Mouse (Mus musculus) myocyte (in vitro differentiated cells): ENCODE measurements around the gene Ccl8. TPM values are rescaled to one million over a fixed set of nuclear protein-coding genes. Genes with fewer than 3 reads are reported as not detected.
A peak's percentile ranks its signal among the peaks of the same experiment; 100 is the strongest.

ENCODE experiments used
- H3K27me3 ChIP-seq: one replicate; pipeline ENCODE4 v1.6.1; 2011; ENCODE audit not compliant: control insufficient read depth, insufficient read depth, insufficient read length
- H3K36me3 ChIP-seq: one replicate; pipeline ENCODE4 v1.6.1; 2011; ENCODE audit not compliant: control insufficient read depth, insufficient read depth
- H3K4me2 ChIP-seq: one replicate; pipeline ENCODE4 v1.6.1; 2011; ENCODE audit warnings: low read depth, control low read depth
- H3K4me3 ChIP-seq: one replicate; pipeline ENCODE4 v1.5.1; 2011; ENCODE audit warnings: mild to moderate bottlenecking, control low read depth, moderate library complexity
- H3K79me2 ChIP-seq: one replicate; pipeline ENCODE4 v1.6.1; 2011; ENCODE audit not compliant: control insufficient read depth, insufficient read depth
- H3ac ChIP-seq: one replicate; pipeline ENCODE4 v1.6.1; 2011; ENCODE audit not compliant: control insufficient read depth, insufficient read length
- CEBPB ChIP-seq: IDR thresholded peaks from 2 replicates; pipeline ENCODE4 v1.6.1; 2011; ENCODE audit warnings: mild to moderate bottlenecking, moderate library complexity; ENCODE audit not compliant: poor library complexity, insufficient read depth, severe bottlenecking
- E2F4 ChIP-seq: IDR thresholded peaks from one replicate; pipeline ENCODE4 v1.6.1; 2011; ENCODE audit warnings: mild to moderate bottlenecking, control low read depth, moderate library complexity; ENCODE audit not compliant: insufficient read depth
- MAX ChIP-seq: IDR thresholded peaks from one replicate; pipeline ENCODE4 v1.6.1; 2011; ENCODE audit warnings: low read depth, mild to moderate bottlenecking, control low read depth
- MYOD1 ChIP-seq, 3 experiments: IDR thresholded peaks; one replicate each; pipeline ENCODE4 v1.6.1; 2011; ENCODE audit warnings: control low read depth in 2 of 3, low read depth in 2 of 3, mild to moderate bottlenecking in 2 of 3, moderate library complexity in 1 of 3; ENCODE audit not compliant: insufficient read length in 2 of 3, control insufficient read depth in 1 of 3
- MYOG ChIP-seq, 3 experiments: IDR thresholded peaks; one replicate each; pipeline ENCODE4 v1.6.1; 2011; ENCODE audit warnings: control low read depth in 2 of 3, low read depth in 2 of 3, mild to moderate bottlenecking in 2 of 3; ENCODE audit not compliant: insufficient read length in 2 of 3, control insufficient read depth in 1 of 3, insufficient read depth in 1 of 3
- POLR2A ChIP-seq: IDR thresholded peaks from one replicate; pipeline ENCODE4 v1.6.1; 2011; ENCODE audit warnings: low read depth, mild to moderate bottlenecking, control low read depth, moderate library complexity; ENCODE audit not compliant: insufficient read length
- POLR2AphosphoS2 ChIP-seq: IDR thresholded peaks from one replicate; pipeline ENCODE4 v1.6.1; 2011; ENCODE audit warnings: low read depth, control low read depth; ENCODE audit not compliant: insufficient read length
- REST ChIP-seq: IDR thresholded peaks from one replicate; pipeline ENCODE4 v1.6.1; 2011; ENCODE audit warnings: mild to moderate bottlenecking, control low read depth, moderate library complexity; ENCODE audit not compliant: insufficient read depth, insufficient read length
- SRF ChIP-seq: IDR thresholded peaks from one replicate; pipeline ENCODE4 v1.6.1; 2011; ENCODE audit warnings: low read depth; ENCODE audit not compliant: control insufficient read depth, insufficient read length
- TCF12 ChIP-seq: IDR thresholded peaks from one replicate; pipeline ENCODE4 v1.6.1; 2011; ENCODE audit warnings: mild to moderate bottlenecking, control low read depth; ENCODE audit not compliant: poor library complexity, insufficient read depth, severe bottlenecking
- TCF3 ChIP-seq: IDR thresholded peaks from one replicate; pipeline ENCODE4 v1.6.1; 2011; ENCODE audit warnings: low read depth, control low read depth; ENCODE audit not compliant: insufficient read length
- USF1 ChIP-seq: IDR thresholded peaks from one replicate; pipeline ENCODE4 v1.6.1; 2011; ENCODE audit warnings: low read depth, mild to moderate bottlenecking, control low read depth, moderate library complexity
- polyA plus RNA-seq: library from polyadenylated mRNA; unstranded; fragments of >200 nt; fragmentation: generic; extraction: Trizol; gene quantifications from one replicate; pipeline ENCODE4 v1.2.1, GENCODE M21; 2012; ENCODE audit warnings: missing spikeins

Ccl8 gene
- polyA plus RNA-seq, 1 experiment, result 1.3 TPM

DNA sequence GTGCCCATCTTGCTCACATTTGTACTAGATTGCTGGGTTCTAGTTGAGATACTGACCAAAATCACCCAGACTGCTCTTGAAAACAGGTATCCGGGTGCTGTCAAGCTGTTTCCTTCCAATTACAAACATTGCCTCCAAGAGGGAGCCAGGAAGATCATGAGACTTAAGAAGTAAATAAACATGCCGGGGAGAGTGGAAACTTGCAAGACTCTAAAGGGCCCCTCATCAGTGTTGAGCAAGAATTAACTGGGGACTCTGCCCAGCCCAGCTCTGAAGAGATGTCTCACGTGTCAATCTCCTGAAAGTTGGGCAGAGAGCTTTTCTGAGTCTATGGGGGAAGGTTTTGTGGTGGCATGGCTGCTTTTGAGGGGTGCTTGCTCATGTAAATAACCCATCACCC is 38.0 kb upstream of the Ccl8 start:
- no peaks in the 10 kb centered on the region for H3K79me2 ChIP-seq
- H3K4me3 ChIP-seq, result no peak overlapping the region
- no peak overlapping the region for H3K4me2 ChIP-seq
- no peaks in the 10 kb centered on the region for H3K27me3 ChIP-seq
- H3K36me3 ChIP-seq, result no peaks in the 10 kb centered on the region
- no peak overlapping the region for H3ac ChIP-seq
- TF ChIP-seq MYOD1 (IDR thresholded peaks at IDR 0.05; ENCODE audit: control insufficient read depth in 1 of 3, insufficient read length in 2 of 3, low read depth in 2 of 3) (no peak), CEBPB (no peak), MAX (no peak), MYOG (IDR thresholded peaks at IDR 0.05; ENCODE audit: control insufficient read depth in 1 of 3, insufficient read depth in 1 of 3, insufficient read length in 2 of 3, low read depth in 2 of 3) (no peak), POLR2AphosphoS2 (no peak), TCF12 (no peak), TCF3 (no peak), REST (no peak)

DNA sequence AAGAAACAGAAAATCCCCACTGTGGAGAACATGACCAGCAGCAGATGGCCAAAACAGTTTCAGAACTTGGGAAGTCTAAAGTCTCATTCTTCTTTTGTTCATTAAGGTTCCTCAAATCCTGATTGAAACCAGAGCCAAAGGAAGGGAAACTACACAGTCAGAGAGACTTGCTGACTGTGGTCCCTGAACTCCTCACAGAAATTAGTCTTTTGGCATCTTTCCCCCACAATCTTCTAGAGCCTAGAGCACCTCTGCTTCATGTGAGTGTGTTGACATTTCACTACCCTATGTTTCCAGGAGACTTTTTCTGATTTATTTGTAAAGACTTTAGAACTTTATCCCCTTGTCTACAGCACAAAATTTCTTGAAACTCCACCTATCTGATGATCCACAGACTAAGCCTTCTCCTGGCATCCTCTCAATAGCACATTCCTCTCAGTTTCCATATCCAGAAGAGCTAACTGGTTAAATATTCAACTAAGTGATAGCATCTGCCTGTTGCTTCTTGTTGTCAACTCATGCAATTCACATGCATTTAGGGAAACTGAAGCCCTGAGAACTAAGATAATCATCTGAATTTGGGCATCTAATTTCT is 36.8 kb upstream of the Ccl8 start:
- H3K79me2 ChIP-seq, result no peaks in the 10 kb centered on the region
- no peaks in the 10 kb centered on the region for H3K36me3 ChIP-seq

DNA sequence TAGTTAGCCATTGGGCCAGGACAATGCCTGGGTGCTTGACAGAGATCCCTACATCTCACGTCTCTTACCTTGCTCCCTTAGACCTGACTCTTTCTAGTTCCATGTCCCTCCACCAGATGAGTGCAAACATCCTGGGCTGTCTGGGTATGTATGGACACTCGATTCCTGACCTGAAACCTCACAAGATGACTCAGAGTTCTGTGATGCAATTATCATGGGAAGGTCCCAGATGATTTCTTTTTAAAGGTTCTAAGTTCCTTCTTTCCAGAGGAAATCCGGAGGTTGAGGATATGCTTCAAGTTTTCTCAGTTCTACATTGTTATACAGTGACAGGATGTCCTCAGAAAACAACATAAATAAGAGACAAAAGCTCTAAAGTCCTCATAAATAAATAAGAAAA is 34.1 kb upstream of the Ccl8 start:
- no peaks in the 10 kb centered on the region for H3K36me3 ChIP-seq
- H3K27me3 ChIP-seq, result no peaks in the 10 kb centered on the region
- no peaks in the 10 kb centered on the region for H3K79me2 ChIP-seq
- no peak overlapping the region for H3ac ChIP-seq
- TF ChIP-seq MAX (no peak), E2F4 (no peak), MYOD1 (IDR thresholded peaks at IDR 0.05; ENCODE audit: control insufficient read depth in 1 of 3, insufficient read length in 2 of 3, low read depth in 2 of 3) (no peak), MYOG (IDR thresholded peaks at IDR 0.05; ENCODE audit: control insufficient read depth in 1 of 3, insufficient read depth in 1 of 3, insufficient read length in 2 of 3, low read depth in 2 of 3) (no peak), TCF12 (no peak), POLR2A (no peak), CEBPB (peak; percentile 66; the same call in 1 of the 2 replicates), SRF (no peak)
- H3K4me2 ChIP-seq, result no peak overlapping the region
- H3K4me3 ChIP-seq, result no peak overlapping the region

More for the DNA sequence above, 36.8 kb upstream of the Ccl8 start:
- Histone ChIP-seq H3K27me3 (no peaks in the 10 kb centered on the region), H3ac (no peak overlapping the region), H3K4me2 (no peak overlapping the region), H3K4me3 (no peak overlapping the region)
- no peak for TF ChIP-seq POLR2AphosphoS2
- no peak for TF ChIP-seq POLR2A
- TF ChIP-seq MYOD1 (IDR thresholded peaks at IDR 0.05; ENCODE audit: control insufficient read depth in 1 of 3, insufficient read length in 2 of 3, low read depth in 2 of 3), result no peak
- TF ChIP-seq SRF, result no peak
- TF ChIP-seq TCF12, result no peak
- no peak for TF ChIP-seq MAX
- TF ChIP-seq REST, result no peak
- no peak for TF ChIP-seq CEBPB
- TF ChIP-seq USF1, result no peak
- TF ChIP-seq TCF3, result no peak
- TF ChIP-seq MYOG (IDR thresholded peaks at IDR 0.05; ENCODE audit: control insufficient read depth in 1 of 3, insufficient read depth in 1 of 3, insufficient read length in 2 of 3, low read depth in 2 of 3), result no peak

DNA sequence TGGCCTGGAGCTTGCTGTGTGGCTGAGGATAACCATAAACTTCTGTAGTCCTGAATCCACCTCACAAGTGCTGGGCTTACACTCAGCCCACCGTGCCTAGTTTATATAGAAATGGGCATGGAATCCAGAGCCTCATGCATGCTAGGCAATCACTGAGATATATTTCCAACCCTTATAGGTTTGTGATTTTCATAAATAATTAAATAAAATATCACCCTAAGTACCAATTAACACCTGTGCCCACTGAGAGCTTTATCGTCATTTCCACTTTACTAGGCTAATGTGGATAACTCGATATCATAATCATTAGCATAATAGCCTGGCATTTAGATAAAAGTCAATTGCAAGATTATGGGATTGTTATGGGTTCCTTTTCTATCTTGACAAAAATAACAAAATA is 30.6 kb upstream of the Ccl8 start:
- Histone ChIP-seq H3K36me3 (no peaks in the 10 kb centered on the region), H3K79me2 (no peaks in the 10 kb centered on the region), H3K4me3 (no peak overlapping the region), H3ac (no peak overlapping the region), H3K27me3 (no peaks in the 10 kb centered on the region), H3K4me2 (no peak overlapping the region)
- TF ChIP-seq MYOD1 (IDR thresholded peaks at IDR 0.05; ENCODE audit: control insufficient read depth in 1 of 3, insufficient read length in 2 of 3, low read depth in 2 of 3) (no peak), POLR2AphosphoS2 (no peak), SRF (no peak), MAX (no peak), TCF12 (no peak), TCF3 (no peak), POLR2A (no peak), REST (no peak), CEBPB (no peak), USF1 (no peak), MYOG (IDR thresholded peaks at IDR 0.05; ENCODE audit: control insufficient read depth in 1 of 3, insufficient read depth in 1 of 3, insufficient read length in 2 of 3, low read depth in 2 of 3) (no peak)
